Mouse (Mus musculus) liver, adult 2 months (tissue): ENCODE measurements at regions not wholly inside any gene's neighbourhood (a gene's known extent, or its start where the extent isn't known, plus 50 kb on each side); places are given as distances from the start of the nearest gene placed in this dataset.
"Not testable (repeated sequence)": the region's sequence is repeated elsewhere in the genome, so short reads cannot be mapped to it uniquely, and the experiment has no call there.

ENCODE experiments used
- CTCF ChIP-seq: fragments of 200-500 bp; IDR thresholded peaks from 2 replicates; pipeline ENCODE4 v1.5.1; 2011; ENCODE audit warnings: low read depth, low read length, control low read depth
- POLR2A ChIP-seq: fragments of 200-500 bp; IDR thresholded peaks from 2 replicates; pipeline ENCODE4 v1.6.1; 2011; ENCODE audit warnings: low read length, control low read depth; ENCODE audit not compliant: insufficient read depth; ENCODE audit errors: extremely low read depth

DNA sequence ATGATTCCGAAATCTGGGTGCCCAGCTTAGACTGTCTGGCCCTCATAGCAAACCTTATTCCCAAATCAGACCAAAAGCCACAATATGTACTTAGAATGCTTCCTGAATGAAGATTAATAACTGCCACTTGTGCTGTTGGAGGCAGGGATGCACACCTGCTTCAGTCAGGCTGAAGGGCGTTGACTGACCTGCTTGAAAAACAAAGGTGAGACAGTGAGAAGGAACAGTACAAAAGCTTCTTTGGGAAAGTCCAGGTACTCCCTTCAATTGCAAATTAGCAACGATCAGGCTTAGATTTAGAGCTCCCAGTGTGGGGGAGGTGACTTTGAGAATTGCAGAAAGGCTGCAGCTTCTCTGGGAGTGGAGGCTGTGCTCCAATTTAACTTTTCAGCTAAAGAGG, 775.3 kb upstream of the 4930444P10Rik start:
- TF ChIP-seq POLR2A, CTCF: not testable (repeated sequence)
